Mouse (Mus musculus) kidney, adult 2 months (tissue): Measurements from ENCODE around the gene Tmem235. TPM values are rescaled to one million over a fixed set of nuclear protein-coding genes. Genes with fewer than 3 reads are reported as not detected.

Experiments used
- DNase-seq: peaks from one replicate; pipeline ENCODE4 v3.0.0; 2021
- H3K27ac ChIP-seq: fragments of 200-500 bp; 2 replicates; pipeline ENCODE4 v1.5.1; 2012; ENCODE audit warnings: low read depth, low read length, control low read depth, inconsistent platforms; ENCODE audit not compliant: insufficient read depth
- H3K27me3 ChIP-seq: fragments of 200-500 bp; replicated peaks from 2 replicates; pipeline ENCODE4 v1.6.1; 2012; ENCODE audit warnings: mild to moderate bottlenecking, moderate library complexity, low read length, inconsistent platforms; ENCODE audit not compliant: control insufficient read depth, insufficient read depth
- H3K36me3 ChIP-seq: fragments of 200-500 bp; 2 replicates; pipeline ENCODE4 v1.6.1; 2012; ENCODE audit warnings: mild to moderate bottlenecking, moderate library complexity, low read length, inconsistent platforms; ENCODE audit not compliant: control insufficient read depth, insufficient read depth
- H3K4me1 ChIP-seq: fragments of 200-500 bp; 2 replicates; pipeline ENCODE4 v1.6.1; 2011; ENCODE audit warnings: low read length; ENCODE audit not compliant: control insufficient read depth, insufficient read depth
- H3K4me3 ChIP-seq: fragments of 200-500 bp; 2 replicates; pipeline ENCODE4 v1.5.1; 2011; ENCODE audit warnings: mild to moderate bottlenecking, low read depth, low read length, control low read depth; ENCODE audit not compliant: insufficient read depth
- CTCF ChIP-seq: fragments of 200-500 bp; conservative IDR thresholded peaks from 2 replicates; pipeline ENCODE4 v1.5.1; 2011; ENCODE audit warnings: low read depth, mild to moderate bottlenecking, control low read depth, low read length, moderate library complexity, mixed read lengths; ENCODE audit not compliant: insufficient read depth, insufficient read length
- POLR2A ChIP-seq: fragments of 200-500 bp; IDR thresholded peaks from one replicate; pipeline ENCODE4 v1.6.1; 2011; ENCODE audit warnings: low read depth, low read length, control low read depth
- WGBS: fragments of 180-500 bp; shearing (Covaris S2); methylation state at CpG from one replicate; pipeline ENCODE4 v1.1.7; 2018; 5-methylcytosine and 5-hydroxymethylcytosine counted together
- polyA plus RNA-seq: library from polyadenylated mRNA; depleted of rRNA; stranded (reverse); fragments of >200 nt; gene quantifications from 2 replicates; pipeline ENCODE4 v1.2.3, GENCODE M21; 2012

Gene Tmem235
- polyA plus RNA-seq, 1 experiment, result 0.08 TPM

GRCm38 (mm10) chr11:117852875-117853274 is 7.7 kb upstream of the Tmem235 start:
- Histone ChIP-seq H3K27me3 (no peaks in the 10 kb centered on the region), H3K4me1 (peaks cover 6% of the 10 kb centered on the region; the same call in 1 of the 2 replicates), H3K4me3 (no peak overlapping the region), H3K36me3 (no peaks in the 10 kb centered on the region), H3K27ac (no peak overlapping the region)
- 65% methylated on average over 3 of the region's 3 CpGs for WGBS
- no peak for DNase-seq
- TF ChIP-seq CTCF (no peak), POLR2A (no peak)

- no peak overlapping the region for H3K27ac ChIP-seq
- no peak for DNase-seq
- WGBS, result 92% methylated on average over 9 of the region's 9 CpGs
- H3K4me1 ChIP-seq, result no peaks in the 10 kb centered on the region; the same call in 1 of the 2 replicates
- H3K27me3 ChIP-seq, result no peaks in the 10 kb centered on the region
- H3K36me3 ChIP-seq, result no peaks in the 10 kb centered on the region
- no peak overlapping the region for H3K4me3 ChIP-seq
- no peak for TF ChIP-seq POLR2A
- TF ChIP-seq CTCF, result no peak
Measured at GRCm38 (mm10) chr11:117854241-117854640, 6.3 kb upstream of the Tmem235 start.

- no peak for DNase-seq
- no peak overlapping the region for H3K4me3 ChIP-seq
- WGBS, result 85% methylated on average over 5 of the region's 5 CpGs
- no peaks in the 10 kb centered on the region for H3K36me3 ChIP-seq
- no peaks in the 10 kb centered on the region for H3K27me3 ChIP-seq
- TF ChIP-seq POLR2A, result no peak
- no peak for TF ChIP-seq CTCF
- H3K27ac ChIP-seq, result no peak overlapping the region
- no peaks in the 10 kb centered on the region; the same call in 1 of the 2 replicates for H3K4me1 ChIP-seq
Measured at GRCm38 (mm10) chr11:117855360-117855759, 5.2 kb upstream of the Tmem235 start.

- H3K4me3 ChIP-seq, result no peak overlapping the region
- H3K36me3 ChIP-seq, result no peaks in the 10 kb centered on the region
- no peak for DNase-seq
- no peaks in the 10 kb centered on the region for H3K27me3 ChIP-seq
- no peak for TF ChIP-seq CTCF
- no peak for TF ChIP-seq POLR2A
- no peaks in the 10 kb centered on the region; the same call in 1 of the 2 replicates for H3K4me1 ChIP-seq
- 45% methylated on average over 1 of the region's 1 CpGs for WGBS
- H3K27ac ChIP-seq, result no peak overlapping the region
Measured at GRCm38 (mm10) chr11:117855975-117856374, 4.6 kb upstream of the Tmem235 start.

- H3K27ac ChIP-seq, result no peak overlapping the region
- no peaks in the 10 kb centered on the region for H3K27me3 ChIP-seq
- H3K4me3 ChIP-seq, result no peak overlapping the region
- DNase-seq, result no peak
- H3K36me3 ChIP-seq, result no peaks in the 10 kb centered on the region
- no peaks in the 10 kb centered on the region; the same call in 1 of the 2 replicates for H3K4me1 ChIP-seq
- WGBS, result 94% methylated on average over 10 of the region's 10 CpGs
- no peak for TF ChIP-seq POLR2A
- TF ChIP-seq CTCF, result no peak
Measured at GRCm38 (mm10) chr11:117857462-117857861, 3.1 kb upstream of the Tmem235 start.

- no peak for DNase-seq
- Histone ChIP-seq H3K27ac (no peak overlapping the region), H3K4me3 (no peak overlapping the region), H3K4me1 (no peaks in the 10 kb centered on the region), H3K27me3 (no peaks in the 10 kb centered on the region), H3K36me3 (no peaks in the 10 kb centered on the region)
- no peak for TF ChIP-seq CTCF
- TF ChIP-seq POLR2A, result no peak
- WGBS, result 68% methylated on average over 3 of the region's 3 CpGs
Measured at GRCm38 (mm10) chr11:117858392-117858791, 2.2 kb upstream of the Tmem235 start.

- TF ChIP-seq CTCF (no peak), POLR2A (no peak)
- Histone ChIP-seq H3K27me3 (no peaks in the 10 kb centered on the region), H3K4me1 (no peaks in the 10 kb centered on the region), H3K36me3 (no peaks in the 10 kb centered on the region), H3K4me3 (no peak overlapping the region), H3K27ac (no peak overlapping the region)
- DNase-seq, result peak; percentile 75
- WGBS, result 41% methylated on average over 11 of the region's 11 CpGs
Measured at GRCm38 (mm10) chr11:117863174-117863856, 2.8 kb downstream of the Tmem235 start.
